Mouse (Mus musculus) ES-Bruce4 (cell line): ENCODE data around the gene Ppp5c. TPM values are rescaled to one million over a fixed set of nuclear protein-coding genes. Genes with fewer than 3 reads are reported as not detected.

ENCODE experiments used
- H3K27ac ChIP-seq: 2 replicates; pipeline ENCODE4 v1.5.1; 2012; ENCODE audit warnings: low read length, inconsistent platforms; ENCODE audit not compliant: insufficient read depth
- H3K27me3 ChIP-seq: 2 replicates; pipeline ENCODE4 v1.6.1; 2012; ENCODE audit warnings: mild to moderate bottlenecking, low read length, inconsistent platforms; ENCODE audit not compliant: control insufficient read depth, poor library complexity, insufficient read depth, severe bottlenecking
- H3K36me3 ChIP-seq: 2 replicates; pipeline ENCODE4 v1.6.1; 2012; ENCODE audit warnings: inconsistent platforms, mild to moderate bottlenecking, low read length, moderate library complexity; ENCODE audit not compliant: control insufficient read depth, poor library complexity, insufficient read depth, severe bottlenecking
- H3K4me1 ChIP-seq: one replicate; pipeline ENCODE4 v1.8.1; 2011; ENCODE audit warnings: low read length; ENCODE audit not compliant: control insufficient read depth, insufficient read depth
- H3K4me3 ChIP-seq: 2 replicates; pipeline ENCODE4 v1.5.1; 2011; ENCODE audit warnings: low read depth, mild to moderate bottlenecking, low read length
- H3K9ac ChIP-seq: 2 replicates; pipeline ENCODE4 v1.6.1; 2012; ENCODE audit warnings: low read depth, mild to moderate bottlenecking, inconsistent platforms; ENCODE audit not compliant: poor library complexity, severe bottlenecking
- H3K9me3 ChIP-seq: replicated peaks from 2 replicates; pipeline ENCODE4 v1.6.1; 2012; ENCODE audit warnings: mild to moderate bottlenecking, low read length, inconsistent platforms; ENCODE audit not compliant: control insufficient read depth, poor library complexity, insufficient read depth, severe bottlenecking
- CTCF ChIP-seq: IDR thresholded peaks from one replicate; pipeline ENCODE4 v1.8.1; 2011; ENCODE audit warnings: low read depth, low read length
- EP300 ChIP-seq: IDR thresholded peaks from 2 replicates; pipeline ENCODE4 v1.6.1; 2011; ENCODE audit warnings: low read depth, low read length; ENCODE audit not compliant: insufficient read depth
- POLR2A ChIP-seq: IDR thresholded peaks from one replicate; pipeline ENCODE4 v1.8.1; 2011; ENCODE audit warnings: low read length; ENCODE audit not compliant: insufficient read depth
- polyA plus RNA-seq: library from polyadenylated mRNA; stranded (reverse); fragments of >200 nt; gene quantifications from 2 replicates; pipeline ENCODE4 v1.2.4, GENCODE M21; 2011; ENCODE audit warnings: low read depth; ENCODE audit not compliant: missing spikeins, insufficient read depth, insufficient read length

Gene Ppp5c
- polyA plus RNA-seq, 1 experiment: 107 TPM

- H3K9me3 ChIP-seq: no peaks in the 10 kb centered on the region
- H3K36me3 ChIP-seq: peaks cover 67% of the 10 kb centered on the region
Observed at GRCm38 (mm10) chr7:17010010-17010347, 17.7 kb downstream of the Ppp5c start.

DNA sequence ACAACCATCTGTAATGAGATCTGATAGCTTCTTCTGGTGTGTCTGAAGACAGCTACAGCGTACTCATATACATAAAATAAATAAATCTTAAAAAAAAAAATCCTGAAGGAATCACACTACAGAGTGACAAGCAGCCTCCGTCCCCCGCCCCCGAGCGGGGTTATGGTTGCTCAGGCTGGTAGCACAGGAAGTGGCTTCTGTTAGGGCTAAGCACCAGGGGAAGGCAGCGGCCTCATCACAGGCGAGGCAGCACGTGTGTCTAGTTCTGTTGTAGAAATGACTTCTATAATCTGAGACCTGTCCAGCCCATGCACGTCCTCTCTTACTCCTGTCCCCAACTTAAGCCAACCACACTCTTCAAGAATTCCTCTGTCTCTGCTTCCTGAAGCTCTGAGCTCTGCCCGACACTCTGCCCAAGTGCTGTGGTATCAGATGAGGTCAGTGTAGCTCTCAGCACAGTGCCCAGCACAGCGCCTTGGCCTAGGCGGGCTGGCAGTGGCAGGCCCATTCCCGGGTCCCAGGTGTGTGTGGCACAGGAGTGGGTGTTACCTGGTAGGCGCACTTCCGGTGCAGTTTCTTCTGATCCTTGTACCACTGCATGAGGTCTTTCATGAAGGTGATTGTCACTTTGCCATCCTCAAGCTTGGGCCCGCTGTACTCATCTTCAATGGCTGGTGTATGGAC lies 18.3 kb downstream of the Ppp5c start:
- Histone ChIP-seq H3K4me3 (no peak overlapping the region), H3K4me1 (no peaks in the 10 kb centered on the region), H3K36me3 (peaks cover 62% of the 10 kb centered on the region), H3K9me3 (no peaks in the 10 kb centered on the region), H3K27me3 (no peaks in the 10 kb centered on the region), H3K27ac (no peak overlapping the region), H3K9ac (no peak overlapping the region)
- TF ChIP-seq EP300 (no peak), POLR2A (no peak), CTCF (no peak)

More at GRCm38 (mm10) chr7:17010010-17010347, 17.7 kb downstream of the Ppp5c start:
- Histone ChIP-seq H3K9ac (no peak overlapping the region), H3K4me3 (no peak overlapping the region), H3K27ac (no peak overlapping the region), H3K27me3 (no peaks in the 10 kb centered on the region), H3K4me1 (no peaks in the 10 kb centered on the region)
- TF ChIP-seq POLR2A (no peak), EP300 (no peak), CTCF (no peak)

DNA sequence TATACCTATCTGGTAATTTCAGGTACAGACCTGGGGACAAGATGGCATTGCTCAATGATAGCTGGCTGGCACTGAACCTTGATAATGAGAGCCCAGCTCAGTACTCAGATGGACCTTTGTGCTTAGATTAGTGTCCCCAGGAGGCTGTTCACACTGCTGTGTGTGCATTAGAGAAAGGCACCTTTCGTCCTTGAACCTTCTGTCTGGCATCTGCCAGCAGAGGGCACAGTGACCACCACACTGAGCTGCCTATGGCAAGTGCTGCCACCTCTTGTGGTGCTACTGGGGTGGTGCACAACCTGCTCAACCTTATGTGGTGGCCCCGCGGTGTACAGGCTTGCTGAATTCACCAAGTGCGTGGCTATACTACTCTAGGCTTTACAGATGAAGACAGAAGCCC lies 20.4 kb downstream of the Ppp5c start:
- H3K4me1 ChIP-seq: no peaks in the 10 kb centered on the region
- H3K9ac ChIP-seq: no peak overlapping the region
- no peak overlapping the region for H3K27ac ChIP-seq
- no peak for TF ChIP-seq EP300
- TF ChIP-seq CTCF: peak; percentile 55
- no peaks in the 10 kb centered on the region for H3K9me3 ChIP-seq
- H3K4me3 ChIP-seq: no peak overlapping the region
- peaks cover 55% of the 10 kb centered on the region for H3K36me3 ChIP-seq
- H3K27me3 ChIP-seq: no peaks in the 10 kb centered on the region

DNA sequence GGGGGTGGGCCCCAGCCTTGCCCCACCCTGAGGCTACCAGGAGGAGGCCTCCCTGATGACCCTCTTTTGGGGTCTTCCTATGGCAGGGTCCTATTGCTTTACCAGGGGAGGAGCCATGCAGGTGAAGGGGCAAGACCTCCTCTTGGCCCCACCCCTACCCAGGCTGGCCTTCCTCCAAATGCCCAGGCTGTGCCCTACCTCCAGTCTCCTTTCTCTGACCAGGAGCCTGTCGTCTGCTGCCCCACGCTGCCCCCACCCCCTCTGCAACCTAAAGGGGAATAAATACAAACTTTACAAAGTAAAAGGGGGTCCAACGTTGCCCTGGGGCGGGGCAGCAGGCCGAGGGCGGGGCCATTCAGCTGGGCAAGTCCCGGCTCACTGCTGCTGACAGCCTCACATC lies 23.0 kb downstream of the Ppp5c start:
- H3K36me3 ChIP-seq: peaks cover 43% of the 10 kb centered on the region
- no peaks in the 10 kb centered on the region for H3K9me3 ChIP-seq
- H3K27ac ChIP-seq: no peak overlapping the region
- no peak overlapping the region for H3K9ac ChIP-seq
- H3K4me3 ChIP-seq: no peak overlapping the region
- TF ChIP-seq EP300 (no peak), POLR2A (no peak), CTCF (no peak)
- no peaks in the 10 kb centered on the region for H3K4me1 ChIP-seq
- no peaks in the 10 kb centered on the region for H3K27me3 ChIP-seq

DNA sequence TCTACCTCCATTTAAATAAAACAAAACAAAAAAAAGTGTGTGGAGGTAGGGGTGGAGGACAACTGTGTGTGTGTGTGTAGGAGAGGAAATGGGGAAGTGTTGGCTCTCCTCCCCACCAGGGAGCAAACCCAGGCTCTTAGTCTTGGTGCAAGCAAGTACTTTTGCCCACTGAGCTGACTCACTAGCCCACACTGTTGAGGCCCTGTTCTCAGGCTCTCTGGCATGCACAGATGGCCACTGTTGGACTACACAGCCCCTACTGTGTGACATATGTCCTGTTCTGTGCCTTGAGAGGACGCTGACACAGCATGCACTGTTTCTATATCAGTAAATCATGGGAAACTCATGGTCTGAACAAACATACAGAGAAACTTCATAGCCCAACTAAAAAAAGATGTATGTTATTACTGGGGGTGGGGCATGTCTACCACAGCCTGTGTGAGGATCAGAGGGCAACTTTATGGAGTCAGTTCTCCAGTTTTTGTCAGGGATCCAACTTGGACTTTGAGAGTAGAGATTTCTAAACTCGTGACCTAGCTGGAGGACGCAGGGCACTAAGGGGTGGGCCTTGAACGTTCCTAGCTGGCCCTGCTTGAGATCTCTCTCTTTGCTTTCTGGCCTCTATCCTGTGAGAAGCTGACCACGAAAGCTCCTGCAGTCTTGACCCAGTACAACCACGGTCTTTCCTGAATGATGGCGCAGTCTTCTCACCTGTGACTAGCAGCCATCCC lies 24.3 kb downstream of the Ppp5c start:
- H3K9me3 ChIP-seq: no peaks in the 10 kb centered on the region
- H3K9ac ChIP-seq: no peak overlapping the region
- no peak for TF ChIP-seq POLR2A
- TF ChIP-seq CTCF: no peak
- TF ChIP-seq EP300: no peak
- no peak overlapping the region for H3K4me3 ChIP-seq
- peaks cover 35% of the 10 kb centered on the region for H3K36me3 ChIP-seq
- H3K27me3 ChIP-seq: no peaks in the 10 kb centered on the region
- H3K27ac ChIP-seq: no peak overlapping the region
- H3K4me1 ChIP-seq: no peaks in the 10 kb centered on the region

- peaks cover 27% of the 10 kb centered on the region for H3K36me3 ChIP-seq
Observed at GRCm38 (mm10) chr7:17002375-17003195, 25.1 kb downstream of the Ppp5c start.

More at GRCm38 (mm10) chr7:17002375-17003195, 25.1 kb downstream of the Ppp5c start:
- TF ChIP-seq EP300 (no peak), CTCF (peak; percentile 87), POLR2A (no peak)
- Histone ChIP-seq H3K9me3 (no peaks in the 10 kb centered on the region), H3K4me3 (no peak overlapping the region), H3K27me3 (no peaks in the 10 kb centered on the region), H3K9ac (no peak overlapping the region), H3K4me1 (no peaks in the 10 kb centered on the region), H3K27ac (no peak overlapping the region)
